Mouse (Mus musculus) embryonic fibroblast, embryonic 13.5 days (primary cell): Measurements from ENCODE around the gene Pelo.

Experiments used
- CTCF ChIP-seq: IDR thresholded peaks from 2 replicates; pipeline ENCODE4 v1.5.1; 2011; ENCODE audit warnings: mild to moderate bottlenecking, control low read depth, low read length, moderate library complexity, borderline replicate concordance; ENCODE audit not compliant: insufficient read depth
- POLR2A ChIP-seq: IDR thresholded peaks from 2 replicates; pipeline ENCODE4 v1.6.1; 2011; ENCODE audit warnings: low read depth, mild to moderate bottlenecking, control low read depth, low read length, moderate library complexity

- TF ChIP-seq POLR2A (no peak), CTCF (no peak)
Measured at GRCm38 (mm10) chr13:115052568-115052967, 37.4 kb downstream of the Pelo start.
